Mouse (Mus musculus) thymus, adult 18-20 months (tissue): Measurements from ENCODE around the gene Slc22a23.

Source experiments
- DNase-seq, 2 experiments: peaks; one replicate each; pipeline ENCODE4 v3.0.0; 2022; ENCODE audit warnings: mixed read lengths in 2 of 2

The Slc22a23 gene

DNA sequence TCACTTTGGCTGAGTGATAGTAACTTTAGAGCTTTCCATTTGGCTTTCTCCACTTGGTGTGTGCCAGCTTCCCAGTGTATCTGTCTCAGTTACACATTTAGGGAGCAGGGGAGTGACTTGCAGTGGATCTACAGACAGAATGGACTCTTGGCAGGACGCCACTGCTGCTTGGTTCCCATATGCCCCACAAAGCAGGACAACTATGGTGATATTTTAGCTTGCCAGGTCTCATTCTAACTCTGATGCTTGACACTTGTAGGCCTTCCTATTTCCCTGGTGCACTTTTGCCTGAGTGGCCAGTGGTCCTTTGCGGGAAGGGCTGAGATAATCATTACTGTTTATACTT, 188.2 kb downstream of the Slc22a23 start:
- DNase-seq, result no peak

DNA sequence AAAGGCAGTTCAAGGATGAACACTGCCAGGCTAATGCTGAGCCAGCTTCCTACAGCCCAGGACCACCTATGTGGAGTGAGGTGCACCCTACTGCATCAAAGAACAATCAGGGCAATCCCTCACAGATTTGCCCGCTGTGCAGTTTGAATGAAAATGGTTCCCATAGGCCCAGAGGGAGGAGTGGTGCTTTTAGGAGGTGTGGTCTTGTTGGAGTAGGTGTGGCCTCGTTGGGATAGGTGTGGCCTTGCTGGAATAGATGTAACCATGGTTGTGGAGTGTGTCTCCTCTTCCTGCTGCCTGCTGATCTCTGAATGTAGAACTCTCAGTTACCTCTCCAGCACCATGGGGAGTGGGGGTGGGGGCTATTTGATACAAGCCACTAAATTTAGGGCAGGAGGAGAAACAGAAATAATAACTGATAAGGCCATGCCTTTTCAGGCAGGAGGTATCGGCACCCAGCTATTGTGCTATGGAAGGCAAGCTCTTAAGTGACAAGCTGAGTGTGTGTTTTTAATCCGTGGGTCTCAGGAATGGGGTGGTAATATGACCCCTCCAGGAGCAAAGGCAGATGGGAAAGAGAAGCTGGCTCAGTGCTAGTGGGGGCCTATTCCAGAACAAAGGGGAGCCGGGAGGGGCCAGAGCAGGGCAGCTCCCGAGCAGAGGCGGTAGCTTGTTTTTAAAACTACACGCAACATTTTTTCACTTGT, 188.7 kb downstream of the Slc22a23 start:
- DNase-seq, result no peak

DNA sequence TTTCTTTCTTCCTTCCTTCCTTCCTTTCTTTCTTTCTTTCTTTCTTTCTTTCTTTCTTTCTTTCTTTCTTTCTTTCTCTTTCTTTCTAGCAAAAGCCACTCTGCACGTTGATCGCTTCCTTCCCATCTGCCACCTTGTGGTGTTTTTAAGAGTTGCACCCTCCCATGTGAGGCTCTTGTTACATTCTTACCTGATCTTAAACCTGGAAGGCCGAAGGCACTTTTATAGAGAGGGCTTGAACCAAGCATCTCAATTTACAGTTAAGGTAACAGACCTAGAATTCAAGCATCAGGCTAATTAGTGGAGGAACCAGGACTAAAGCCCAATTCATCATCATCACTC, 190.1 kb downstream of the Slc22a23 start:
- DNase-seq, result peak in 1 of 2 experiments; percentile 51

DNA sequence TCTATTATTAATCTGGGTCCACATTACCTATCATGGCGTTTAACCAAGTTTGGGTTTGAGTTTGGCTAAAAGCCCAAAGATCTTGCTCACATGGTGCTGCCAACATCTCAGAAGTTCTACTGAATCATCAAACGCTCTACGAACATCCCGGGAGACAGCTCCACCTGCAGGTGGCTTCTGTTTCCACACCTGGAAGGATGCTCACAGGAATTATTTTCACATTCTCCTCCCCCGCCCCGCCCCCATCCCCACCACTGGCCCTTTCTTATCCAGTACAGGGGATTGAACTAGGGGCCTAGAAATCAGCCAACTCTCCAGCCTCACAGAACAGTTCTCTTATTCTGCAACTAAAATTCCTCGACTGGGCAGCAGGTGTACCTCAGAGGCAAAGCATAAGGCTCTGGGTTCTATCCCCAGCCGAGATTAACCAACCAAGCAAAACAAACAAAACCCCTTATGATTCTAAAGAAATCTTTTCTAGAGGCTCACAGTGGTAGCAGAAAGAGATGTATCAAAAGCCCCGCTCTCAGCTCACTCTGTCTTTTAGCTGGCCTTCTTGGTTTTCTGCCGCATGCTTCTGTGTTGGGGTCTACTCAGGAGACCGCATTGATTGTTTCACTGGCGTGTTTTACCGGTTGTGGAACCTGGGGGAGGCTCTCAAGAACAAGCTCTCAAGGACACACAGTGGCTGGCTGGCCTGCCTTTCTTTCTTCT, 190.6 kb downstream of the Slc22a23 start:
- peak; percentile 56 to 69 for DNase-seq

DNA sequence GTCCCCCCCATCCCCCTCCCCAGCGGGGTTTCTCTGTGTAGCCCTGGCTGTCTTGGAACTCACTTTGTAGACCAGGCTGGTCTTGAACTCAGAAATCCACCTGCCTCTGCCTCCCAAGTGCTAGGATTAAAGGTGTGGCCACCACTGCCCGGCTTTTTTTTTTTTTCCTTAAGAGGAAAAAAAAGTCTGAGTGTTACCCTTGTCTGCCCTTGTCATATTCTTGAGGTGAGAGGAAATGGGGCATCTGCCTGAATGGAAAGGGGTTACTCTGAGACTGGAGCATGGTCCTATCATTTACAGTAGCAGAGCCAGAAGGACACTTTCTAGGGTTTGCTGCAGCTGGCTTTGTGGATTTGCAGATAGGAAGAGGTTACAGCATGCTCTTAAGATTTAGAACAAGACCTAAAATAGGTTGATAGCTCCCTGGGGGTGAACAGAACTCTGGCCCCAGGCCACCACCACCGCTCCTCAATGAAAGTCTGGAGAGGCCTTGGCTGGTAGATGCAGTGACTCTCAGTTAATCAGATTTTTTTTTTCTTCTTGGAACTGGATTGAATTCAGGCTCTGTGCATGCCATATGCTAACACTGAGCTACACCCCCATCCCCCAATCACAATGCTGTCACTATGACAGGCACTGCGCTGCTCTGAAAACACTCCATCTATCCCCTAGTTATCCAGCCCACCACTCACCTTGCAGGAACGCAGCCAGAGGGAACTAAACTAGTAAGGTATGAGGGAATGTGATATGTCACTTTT, 191.5 kb downstream of the Slc22a23 start:
- DNase-seq, result no peak

DNA sequence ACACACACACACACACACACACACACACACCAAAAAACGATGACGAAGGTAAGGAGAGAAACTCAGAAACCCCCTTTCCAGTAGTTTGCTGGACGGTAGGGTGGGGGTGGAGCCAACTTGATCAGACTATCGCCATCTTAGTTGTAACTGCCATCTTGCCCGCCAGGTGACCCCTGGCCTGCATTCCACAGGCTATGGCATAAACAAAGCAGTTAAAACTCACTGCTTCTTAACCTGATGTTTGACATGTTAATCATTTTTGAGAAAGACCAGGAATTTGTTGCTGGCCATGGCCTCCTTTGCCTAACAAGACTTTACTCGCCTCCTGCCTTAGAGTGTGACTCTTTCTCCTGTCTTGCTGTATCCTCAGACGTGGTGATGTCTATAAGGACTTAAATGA, 192.3 kb downstream of the Slc22a23 start:
- no peak for DNase-seq

DNA sequence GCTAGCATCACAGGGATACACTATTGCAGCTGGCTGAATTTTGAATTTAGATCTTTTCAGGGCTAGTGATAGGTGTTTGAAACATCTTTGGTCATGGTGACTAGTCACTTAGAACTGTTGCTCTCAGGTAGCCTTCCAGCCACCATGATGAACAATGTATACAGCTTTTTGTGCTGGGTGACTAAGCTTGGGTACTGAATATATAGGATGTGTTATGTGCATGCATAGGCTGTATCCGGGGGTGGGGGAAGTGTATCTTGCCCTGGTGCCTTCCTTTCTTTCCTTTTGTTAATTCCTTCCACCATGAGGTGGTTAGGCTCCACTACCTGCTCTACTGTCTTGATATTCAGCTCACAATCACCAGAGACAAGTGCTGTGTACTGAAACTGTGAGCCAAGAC, 193.6 kb downstream of the Slc22a23 start:
- no peak for DNase-seq

DNA sequence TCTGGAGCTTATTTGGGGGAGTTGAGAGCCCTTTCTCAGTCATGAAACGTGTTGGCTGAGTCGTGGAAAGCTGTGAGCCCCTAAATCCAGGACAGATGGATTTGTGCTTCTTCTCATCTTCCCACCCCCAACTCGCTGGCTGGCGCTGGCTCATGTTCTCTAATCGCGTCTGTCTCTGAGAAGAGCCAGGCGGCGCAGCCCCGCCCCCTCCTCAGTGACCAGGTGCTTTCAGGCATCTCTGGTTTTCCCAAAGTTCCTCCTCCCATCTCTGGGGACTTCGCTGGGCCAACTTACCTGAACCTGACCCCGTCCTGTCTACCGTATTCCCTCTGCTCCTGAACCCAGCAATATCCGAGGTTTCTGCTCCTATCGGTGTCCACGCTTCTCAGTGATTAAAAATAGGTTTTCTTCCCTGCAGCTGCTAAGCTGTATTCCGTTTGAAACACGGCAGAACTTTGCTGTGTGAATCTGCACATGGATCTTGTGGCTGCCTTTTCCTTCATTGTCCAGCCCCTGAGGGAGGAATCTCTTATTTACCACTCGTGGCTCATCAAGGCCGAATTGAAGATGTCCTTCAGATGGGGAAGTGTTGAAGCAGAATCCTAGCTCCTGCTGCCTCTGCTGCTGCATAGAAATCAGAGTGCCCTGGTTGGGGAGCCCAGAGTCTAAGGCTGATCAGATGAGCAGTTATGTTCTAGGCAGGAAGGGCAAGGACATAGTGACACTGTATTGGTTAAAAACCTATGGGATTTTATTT, 194.5 kb downstream of the Slc22a23 start:
- no peak for DNase-seq

DNA sequence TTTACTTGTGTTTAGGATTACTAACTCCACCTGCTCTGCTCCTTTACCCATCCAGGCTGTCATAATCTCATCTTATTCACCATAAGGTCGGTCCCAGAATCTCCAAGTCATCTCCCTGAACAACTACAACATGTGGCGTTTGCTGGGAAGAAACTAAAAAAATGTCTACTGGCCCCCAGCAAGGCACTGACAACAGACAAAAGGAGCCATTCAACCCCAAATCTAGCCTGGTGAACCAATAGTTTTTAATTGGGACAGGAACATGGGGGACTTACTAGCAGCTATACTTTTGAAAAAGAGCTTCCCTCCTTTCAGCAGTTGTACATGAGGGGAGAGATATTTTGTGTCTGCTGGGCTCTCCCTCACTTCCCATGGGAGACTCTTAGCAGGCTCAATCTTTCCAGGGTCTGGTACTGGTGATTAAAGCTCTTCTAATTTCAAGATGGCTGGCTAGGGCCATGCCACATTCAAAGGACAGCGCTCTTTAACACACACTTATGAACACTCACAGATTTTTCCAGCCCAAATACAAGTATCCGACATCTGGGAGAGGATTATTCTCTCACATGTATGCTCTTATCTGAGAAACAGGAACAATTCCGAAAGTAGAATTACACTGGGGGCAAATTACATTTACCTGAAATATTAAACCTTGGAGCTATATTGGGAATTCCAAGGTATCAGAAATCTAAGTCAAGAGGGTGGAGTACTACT, 195.4 kb downstream of the Slc22a23 start:
- no peak for DNase-seq

DNA sequence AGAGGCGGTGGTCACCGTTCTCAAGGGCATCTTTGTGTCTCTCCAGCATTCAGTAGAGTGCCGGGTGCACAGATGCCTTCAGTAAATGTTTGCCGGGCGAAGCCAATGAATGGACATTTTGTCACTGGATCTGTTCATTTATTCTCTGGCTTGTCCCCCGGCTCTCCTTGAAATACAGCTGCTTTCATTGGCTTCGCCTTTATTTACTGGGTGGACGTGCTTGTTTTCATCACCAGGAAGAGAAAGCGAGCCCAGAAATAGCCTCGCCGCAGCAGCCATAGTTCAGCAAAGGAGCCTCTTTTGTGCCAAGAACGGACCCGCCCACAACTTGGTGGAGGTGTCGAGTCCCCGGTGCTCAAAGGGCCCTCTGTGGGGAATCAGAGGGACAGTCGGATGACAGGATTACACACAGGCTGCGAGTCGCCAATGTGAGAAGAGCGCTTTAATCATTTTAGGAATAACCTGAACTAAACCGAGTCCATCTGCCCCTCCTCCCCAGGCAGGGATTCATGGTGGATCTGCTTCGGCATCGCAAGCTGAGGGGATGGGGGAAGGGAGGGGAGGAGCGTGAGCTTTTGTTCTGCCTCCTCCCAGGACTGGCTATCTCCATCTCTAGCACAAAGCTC, 196.1 kb downstream of the Slc22a23 start:
- DNase-seq, result peak; percentile 25 to 36

DNA sequence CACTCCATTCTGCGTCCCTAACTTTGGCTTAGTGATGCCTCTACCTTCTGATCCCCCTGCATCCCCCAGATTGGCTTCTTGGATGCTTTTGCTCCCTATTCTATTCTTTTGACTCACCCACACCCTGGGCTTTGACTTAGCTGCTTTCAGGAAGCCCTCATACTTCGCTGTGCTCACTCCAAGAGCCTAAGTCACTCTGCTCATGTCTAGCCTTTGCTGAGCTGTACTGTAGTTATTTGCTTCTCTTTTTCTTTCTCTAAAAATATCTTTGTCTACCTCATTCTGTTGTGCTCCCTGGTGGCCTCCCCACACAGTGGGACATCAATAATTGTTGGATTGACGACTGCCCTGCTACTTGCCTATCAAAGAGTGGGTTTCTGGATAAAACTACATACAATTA, 196.8 kb downstream of the Slc22a23 start:
- DNase-seq, result no peak

DNA sequence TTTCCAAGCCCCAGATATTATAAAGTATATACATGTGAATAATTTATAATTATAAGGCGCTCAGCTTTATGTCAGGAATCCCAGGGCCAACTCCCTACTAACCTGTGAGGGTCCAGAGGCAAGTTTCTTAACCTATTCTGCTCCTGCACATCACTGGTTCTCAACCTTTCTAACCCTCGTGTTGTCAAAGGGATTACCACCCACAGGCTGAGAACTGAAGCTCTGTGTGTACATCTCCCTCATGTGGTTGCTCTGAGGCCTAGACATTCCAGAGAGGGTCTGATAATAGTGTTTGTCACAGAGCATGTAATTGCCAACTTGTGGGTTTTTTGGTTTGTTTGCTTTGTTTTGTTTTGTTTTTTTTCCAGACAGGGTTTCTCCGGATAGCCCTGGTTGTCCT, 198.1 kb downstream of the Slc22a23 start:
- no peak for DNase-seq

DNA sequence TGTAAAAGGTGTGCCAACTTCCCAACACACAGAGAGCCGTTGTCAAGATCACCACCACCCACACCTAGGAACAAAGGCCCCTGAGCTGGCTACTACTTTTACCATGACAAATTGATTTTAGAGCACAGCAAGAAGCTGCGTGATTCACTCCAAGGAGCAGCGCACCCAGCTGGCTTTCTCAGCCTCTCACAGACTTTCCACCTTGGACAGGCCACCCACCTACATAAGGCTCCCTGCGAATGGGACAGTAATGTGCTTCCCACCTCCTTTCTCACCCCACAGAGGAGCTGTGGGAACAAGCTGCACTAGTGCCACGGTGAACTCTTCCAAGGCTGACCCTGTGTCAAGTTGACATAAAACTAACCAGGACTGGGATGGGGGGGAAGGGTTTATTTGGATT, 201.6 kb downstream of the Slc22a23 start:
- no peak for DNase-seq

DNA sequence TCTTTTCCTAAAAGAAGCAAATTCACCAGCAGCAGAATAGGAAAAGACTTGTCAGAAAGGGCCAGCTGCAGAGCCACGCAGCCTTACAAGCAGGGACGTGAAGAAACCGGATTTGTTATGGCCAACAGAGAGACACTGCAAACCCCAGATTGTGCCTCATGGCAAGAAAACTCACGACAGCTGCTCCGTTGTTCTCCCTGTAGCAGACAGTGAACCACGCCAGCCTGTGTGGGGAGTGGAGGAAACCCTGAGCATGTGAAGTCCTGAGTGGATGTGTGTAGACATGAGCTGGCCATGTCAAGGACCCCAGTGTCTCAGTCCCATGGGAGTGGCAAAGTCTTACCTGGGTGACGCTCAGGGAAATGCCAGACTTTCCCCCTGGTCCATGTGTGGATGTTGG, 208.4 kb downstream of the Slc22a23 start:
- DNase-seq, result no peak

DNA sequence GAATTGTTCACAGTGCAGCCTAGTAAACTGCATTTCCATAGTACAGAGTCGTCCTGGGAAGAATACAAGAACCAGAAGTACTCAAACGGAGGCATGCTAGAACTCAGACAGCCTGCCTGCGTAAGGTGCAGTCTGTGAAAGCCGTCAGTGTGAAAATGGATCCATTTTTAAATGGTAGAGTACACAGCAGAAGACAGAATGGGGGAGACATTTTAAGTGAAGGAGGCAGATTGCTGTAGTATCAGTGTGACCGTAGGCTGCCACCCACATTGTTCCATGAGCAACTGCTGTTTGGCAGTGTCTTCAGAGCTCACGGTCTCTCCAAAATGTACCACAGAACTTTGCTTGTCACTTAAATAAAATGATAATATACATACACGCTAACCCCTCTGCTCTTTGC, 210.7 kb downstream of the Slc22a23 start:
- DNase-seq, result no peak

DNA sequence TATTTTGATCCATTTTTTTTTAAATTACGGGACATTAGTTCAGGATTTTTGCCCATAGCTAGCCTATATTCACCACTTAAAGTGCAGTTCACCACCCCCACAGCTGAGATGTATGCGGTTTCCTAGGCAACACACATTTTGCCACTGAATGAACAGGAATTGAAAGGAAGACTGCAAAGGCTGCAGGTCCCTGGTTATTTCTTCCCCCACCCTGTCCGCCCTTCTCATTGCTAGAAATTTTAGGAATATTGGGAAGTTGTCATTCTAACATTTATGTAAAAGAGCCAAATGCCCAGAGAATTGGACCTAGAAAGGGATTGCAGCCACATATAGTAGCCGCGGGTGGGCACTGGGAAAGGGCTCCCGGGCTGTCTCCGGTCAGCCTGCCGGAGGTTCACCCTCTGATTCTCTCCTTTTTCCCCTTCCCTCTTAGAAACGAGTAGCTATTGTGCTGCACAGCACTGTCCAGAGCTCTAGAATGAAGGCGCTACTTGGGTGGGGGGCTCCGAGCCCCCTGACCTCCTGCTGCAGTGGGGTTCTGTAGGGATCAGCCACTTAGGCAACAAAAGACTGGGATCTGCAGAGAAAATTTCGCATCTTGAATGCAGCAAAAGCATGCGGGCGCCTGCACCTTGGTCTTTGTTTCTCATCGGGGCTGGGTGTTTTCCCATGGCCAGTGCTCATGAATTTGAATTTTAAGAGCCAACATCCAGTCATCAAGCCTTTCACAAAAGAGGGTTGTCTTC, 211.5 kb downstream of the Slc22a23 start:
- DNase-seq, result no peak

DNA sequence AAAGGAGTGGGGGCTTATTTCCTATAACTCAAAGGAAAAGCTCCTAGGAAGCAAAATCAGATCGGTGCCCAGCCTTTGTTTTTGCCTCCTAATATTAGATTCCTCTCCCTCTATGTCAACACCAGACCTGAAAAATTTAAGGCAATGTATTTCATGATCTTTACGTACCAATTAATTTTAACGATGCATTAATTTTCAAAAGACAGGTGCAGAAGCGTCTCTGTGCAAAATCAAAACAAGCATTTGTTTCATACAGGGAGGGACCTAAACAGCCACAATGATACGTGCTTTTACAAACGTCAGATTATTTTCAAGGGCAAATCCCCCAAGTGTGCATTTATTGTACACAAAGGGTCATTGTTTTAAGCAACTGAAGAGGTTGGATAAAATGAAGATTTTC, 212.1 kb downstream of the Slc22a23 start:
- no peak for DNase-seq

DNA sequence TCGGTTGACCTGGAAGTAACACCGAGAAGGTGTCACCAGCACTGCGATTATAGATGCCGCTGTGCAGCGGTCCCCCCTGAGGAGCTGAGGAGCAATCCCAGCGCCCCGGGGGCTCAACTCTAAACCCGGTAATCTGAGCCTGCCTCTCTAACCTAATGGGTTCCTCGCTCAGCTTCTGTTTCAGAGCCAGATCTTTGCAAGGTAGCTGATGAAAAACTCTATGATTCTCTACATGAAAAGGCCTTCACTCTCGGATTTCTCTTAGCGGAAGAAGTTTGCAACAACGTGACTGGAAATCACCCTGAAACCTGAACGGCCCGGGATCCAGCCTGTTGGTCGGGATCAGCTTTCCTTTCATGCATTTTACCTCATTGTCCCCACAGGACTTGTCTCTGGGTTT, 212.7 kb downstream of the Slc22a23 start:
- no peak for DNase-seq

DNA sequence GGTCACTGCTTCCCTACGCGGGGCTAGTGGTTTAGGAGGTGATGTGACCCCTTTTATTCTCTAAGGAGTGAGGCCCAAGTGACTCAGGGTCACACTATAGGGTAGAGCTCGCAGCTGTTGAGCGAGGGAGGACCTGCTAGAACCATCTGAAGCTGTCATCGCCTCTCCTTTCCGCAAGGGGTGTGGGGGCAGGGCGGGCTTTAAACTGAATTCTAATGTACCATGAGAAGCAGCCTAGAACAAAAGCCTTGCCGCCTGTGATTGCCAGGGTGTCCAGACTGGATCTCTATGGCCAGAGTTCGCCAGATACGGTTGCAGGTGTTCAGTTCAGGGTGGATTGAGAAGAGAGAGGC, 213.3 kb downstream of the Slc22a23 start:
- peak; percentile 42 to 68 for DNase-seq

DNA sequence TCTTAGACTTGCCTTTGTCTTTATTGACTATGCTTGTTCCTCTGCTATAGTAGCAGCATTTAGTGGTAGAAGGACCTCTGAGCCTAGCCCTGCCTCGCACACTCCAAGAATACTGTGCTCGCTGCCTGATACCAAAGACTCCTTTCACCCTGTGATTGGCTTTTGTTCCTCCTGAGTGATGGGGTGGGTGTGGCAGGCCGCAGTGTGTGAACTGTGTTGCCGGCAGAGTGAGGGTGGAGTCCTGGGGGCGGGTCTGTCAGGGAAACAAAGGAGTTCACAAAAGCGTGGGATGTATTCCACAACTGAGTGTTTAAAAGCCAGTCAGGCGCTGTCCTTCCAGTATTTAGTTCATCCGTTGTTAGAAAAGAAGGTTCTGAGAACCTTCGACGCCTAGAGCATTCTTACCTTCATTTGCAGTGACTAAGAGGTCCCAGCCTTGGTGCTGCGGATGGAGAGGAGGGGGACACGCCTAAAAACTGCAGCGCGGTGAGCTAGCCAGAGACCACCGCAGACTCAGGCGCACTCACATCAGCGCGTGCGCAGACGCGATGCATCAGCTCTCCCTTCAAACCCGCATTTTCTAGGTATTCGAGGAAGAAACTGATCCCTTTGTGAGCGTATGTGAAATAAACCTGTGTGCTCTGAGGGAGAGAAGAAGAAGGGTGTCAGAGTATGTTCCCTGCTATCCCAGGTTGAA, 213.8 kb downstream of the Slc22a23 start:
- DNase-seq, result peak; percentile 51 to 67

DNA sequence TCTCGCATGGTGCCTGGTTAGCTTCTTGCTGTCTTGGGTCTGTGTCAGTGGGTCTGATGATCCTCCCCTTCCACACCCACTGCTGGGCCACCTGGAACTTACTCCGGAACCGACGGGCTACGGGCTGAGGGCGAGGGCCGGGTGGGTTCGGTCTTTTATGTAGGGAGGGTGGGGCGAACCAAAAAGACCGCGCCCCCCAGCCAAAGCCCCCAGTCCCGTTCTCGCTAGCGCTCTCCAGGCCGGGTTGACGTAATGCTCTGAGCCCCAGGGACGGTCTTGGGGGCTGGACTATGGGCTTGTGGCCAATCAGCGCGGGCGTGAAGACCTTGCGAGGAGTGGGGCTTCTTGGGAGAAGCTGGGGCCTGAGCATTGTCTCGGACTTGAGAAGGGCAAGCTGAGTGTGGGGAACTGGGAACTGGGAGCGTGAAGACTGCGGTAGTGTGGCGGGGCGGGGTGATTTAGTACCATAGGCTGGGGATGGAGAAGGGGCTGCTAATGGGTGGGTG, 214.7 kb downstream of the Slc22a23 start, which contains the start of gene Tubb2b:
Tubb2b (minus strand) TSS at position 241 of the 506 bp plus-strand sequence.
- DNase-seq, result peak; percentile 60 to 69
